Mouse (Mus musculus) heart, postnatal 0 days (tissue): Measurements from ENCODE around the gene Srrm1. TPM values are rescaled to one million over a fixed set of nuclear protein-coding genes. Genes with fewer than 3 reads are reported as not detected.

Experiments used
- ATAC-seq: fragments of 200-750 bp; cut with Nextera tagmentation; 2 replicates; pipeline ENCODE4 v1.8.0; 2017; ENCODE audit warnings: low read depth, moderate number of reproducible peaks, moderate library complexity; ENCODE audit not compliant: insufficient read depth
- DNase-seq: peaks from one replicate; pipeline ENCODE4 v3.0.0-alpha.2; 2016; ENCODE audit warnings: low spot score
- H3K27ac ChIP-seq: fragments of 300-500 bp; sonication (generic); 2 replicates; pipeline ENCODE4 v1.5.1; 2014; ENCODE audit warnings: low read depth, mild to moderate bottlenecking
- H3K27me3 ChIP-seq: fragments of 300-500 bp; sonication (generic); 2 replicates; pipeline ENCODE4 v1.6.1; 2014; ENCODE audit warnings: low read length, mixed read lengths; ENCODE audit not compliant: control insufficient read depth, insufficient read depth
- H3K36me3 ChIP-seq: fragments of 300-500 bp; sonication (generic); replicated peaks from 2 replicates; pipeline ENCODE4 v1.6.1; 2014; ENCODE audit warnings: low read length, mixed read lengths; ENCODE audit not compliant: control insufficient read depth, insufficient read depth
- H3K4me1 ChIP-seq: fragments of 300-500 bp; sonication (generic); 2 replicates; pipeline ENCODE4 v1.6.1; 2014; ENCODE audit warnings: antibody characterized with exemption; ENCODE audit not compliant: control insufficient read depth, insufficient read depth
- H3K4me2 ChIP-seq: fragments of 300-500 bp; sonication (generic); 2 replicates; pipeline ENCODE4 v1.6.1; 2014; ENCODE audit warnings: low read depth, mild to moderate bottlenecking, low read length, moderate library complexity
- H3K4me3 ChIP-seq: fragments of 300-500 bp; sonication (generic); 2 replicates; pipeline ENCODE4 v1.5.1; 2014; ENCODE audit warnings: low read depth, low read length
- H3K9ac ChIP-seq: fragments of 300-500 bp; sonication (generic); replicated peaks from 2 replicates; pipeline ENCODE4 v1.6.1; 2014; ENCODE audit warnings: low read depth, low read length, mixed read lengths
- H3K9me3 ChIP-seq: fragments of 300-500 bp; sonication (generic); replicated peaks from 2 replicates; pipeline ENCODE4 v1.6.1; 2016; ENCODE audit warnings: low read length; ENCODE audit not compliant: control insufficient read depth
- CTCF ChIP-seq: IDR thresholded peaks from 2 replicates; pipeline ENCODE4 v1.5.1; 2016; ENCODE audit warnings: antibody characterized with exemption, control low read depth, low read depth
- EP300 ChIP-seq: IDR thresholded peaks from 2 replicates; pipeline ENCODE4 v1.6.1; 2016; ENCODE audit warnings: antibody characterized with exemption, low read depth
- WGBS: fragments of 180-500 bp; shearing (Covaris S2); extraction: QIAGEN DNeasy Blood & Tissue Kit; methylation state at CpG from one replicate; pipeline ENCODE4 v1.1.7; 2014; 5-methylcytosine and 5-hydroxymethylcytosine counted together
- polyA plus RNA-seq: library from polyadenylated mRNA; unstranded; fragments of >200 nt; fragmentation: Nextera tagmentation; extraction: Ambion mirVana; gene quantifications from 2 replicates; pipeline ENCODE4 v1.2.1, GENCODE M21; 2015
- total RNA-seq: library from RNA; depleted of rRNA; stranded (reverse); fragments of >200 nt; gene quantifications from 2 replicates; pipeline ENCODE4 v1.2.3, GENCODE M21; 2014; ENCODE audit warnings: low replicate concordance; rRNA removed

Srrm1 gene
- total and polyA plus RNA-seq, 2 experiments from 2014 or later = 22.6 to 99.6 TPM

GRCm38 (mm10) chr4:135272640-135273306, 80.3 kb downstream of the Srrm1 start, which contains the start of gene Clic4:
Gene Clic4 (minus strand): TSS chr4:135272814.
- H3K27me3 ChIP-seq = no peaks in the 10 kb centered on the region
- peak within 1 kb of the TSS; percentile 99 for H3K27ac ChIP-seq
- no peaks in the 10 kb centered on the region for H3K9me3 ChIP-seq
- ATAC-seq (peak; percentile 97), DNase-seq (peak; percentile 99)
- TF ChIP-seq CTCF = peak; percentile 37
- TF ChIP-seq EP300 = peak; percentile 89
- H3K4me1 ChIP-seq = peaks cover 38% of the 10 kb centered on the region
- H3K4me2 ChIP-seq = peak within 1 kb of the TSS; percentile 78
- WGBS = under 1% methylated on average over 51 of the region's 64 CpGs
- peak within 1 kb of the TSS; percentile 96 for H3K4me3 ChIP-seq
- H3K36me3 ChIP-seq = no peaks in the 10 kb centered on the region
- H3K9ac ChIP-seq = peak within 1 kb of the TSS; percentile 98

GRCm38 (mm10) chr4:135271881-135272616, 81.1 kb downstream of the Srrm1 start:
- Histone ChIP-seq H3K9me3 (no peaks in the 10 kb centered on the region), H3K4me3 (peak overlapping the region; percentile 96), H3K4me2 (peak overlapping the region; percentile 78), H3K9ac (peak overlapping the region; percentile 98), H3K36me3 (no peaks in the 10 kb centered on the region), H3K4me1 (peaks cover 42% of the 10 kb centered on the region), H3K27me3 (no peaks in the 10 kb centered on the region), H3K27ac (peak overlapping the region; percentile 99)
- WGBS = under 1% methylated on average over 65 of the region's 67 CpGs
- ATAC-seq (peak; percentile 30), DNase-seq (peak; percentile 54)
- no peak for TF ChIP-seq CTCF
- no peak for TF ChIP-seq EP300

DNA sequence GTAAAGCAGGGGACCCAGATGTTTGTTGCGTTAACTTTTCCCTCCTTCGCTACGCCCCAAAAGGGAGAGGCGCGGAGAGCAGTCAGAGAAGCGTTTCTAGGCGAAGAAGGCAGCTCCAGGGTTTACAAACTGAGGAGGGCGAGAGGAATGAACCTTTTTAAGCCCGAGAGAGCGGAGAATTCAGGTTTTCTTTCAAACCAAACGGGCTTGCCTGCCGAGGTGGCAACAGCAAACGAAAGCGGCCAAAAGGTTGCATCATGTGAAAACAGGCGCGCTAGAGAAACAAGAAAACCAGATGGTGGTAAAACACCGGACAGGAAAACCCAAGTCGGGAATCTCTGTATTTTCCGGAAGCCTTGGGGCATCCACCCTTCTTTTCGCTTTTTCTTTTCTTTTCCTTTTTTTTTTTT, 81.7 kb downstream of the Srrm1 start:
- no peak for ATAC-seq
- Histone ChIP-seq H3K9ac (peak overlapping the region; percentile 98), H3K4me2 (peak overlapping the region; percentile 78), H3K9me3 (no peaks in the 10 kb centered on the region), H3K27me3 (no peaks in the 10 kb centered on the region), H3K4me1 (peaks cover 44% of the 10 kb centered on the region), H3K27ac (peak overlapping the region; percentile 99), H3K4me3 (peak overlapping the region; percentile 96), H3K36me3 (no peaks in the 10 kb centered on the region)
- DNase-seq = no peak
- WGBS = under 1% methylated on average over 20 of the region's 20 CpGs
- TF ChIP-seq CTCF (no peak), EP300 (no peak)

Other genes with a start within 250 kb of the Srrm1 start
- gene Runx3, start 232.7 kb downstream of the Srrm1 start, total RNA-seq = 0.11 and 0.15 TPM in 2 replicates
- gene Runx3, start 232.7 kb downstream of the Srrm1 start, polyA plus RNA-seq = 0.04 and 0.07 TPM in 2 replicates
- 239 and 307 TPM in 2 replicates for gene Clic4, start 80.5 kb downstream of the Srrm1 start, total RNA-seq
- gene Clic4, start 80.5 kb downstream of the Srrm1 start, polyA plus RNA-seq = 213 and 235 TPM in 2 replicates
- gene Ncmap, start 44.9 kb upstream of the Srrm1 start, total RNA-seq = 0.15 TPM in 1 of 2 replicates, not detected in the other
- gene Ncmap, start 44.9 kb upstream of the Srrm1 start, polyA plus RNA-seq = 0.14 and 0.16 TPM in 2 replicates
- gene Rcan3, start 80.5 kb upstream of the Srrm1 start, total RNA-seq = 10.4 and 13.7 TPM in 2 replicates
- 7.1 and 7.7 TPM in 2 replicates for gene Rcan3, start 80.5 kb upstream of the Srrm1 start, polyA plus RNA-seq
- not detected in 2 replicates for gene Stpg1, start 141.5 kb upstream of the Srrm1 start, total RNA-seq
- gene Stpg1, start 141.5 kb upstream of the Srrm1 start, polyA plus RNA-seq = 0.18 and 0.37 TPM in 2 replicates
- gene Nipal3, start 141.7 kb upstream of the Srrm1 start, total RNA-seq = 21.6 and 28.7 TPM in 2 replicates
- gene Nipal3, start 141.7 kb upstream of the Srrm1 start, polyA plus RNA-seq = 4.7 and 5.1 TPM in 2 replicates
- gene Grhl3, start 220.3 kb upstream of the Srrm1 start, total RNA-seq = 1.8 and 1.9 TPM in 2 replicates
- 1.4 and 1.9 TPM in 2 replicates for gene Grhl3, start 220.3 kb upstream of the Srrm1 start, polyA plus RNA-seq